Mouse (Mus musculus) kidney, adult 18-20 months (tissue): ENCODE data around the gene AA467197.

Experiments used
- DNase-seq: peaks from one replicate; pipeline ENCODE4 v3.0.0; 2021

The AA467197 gene

GRCm38 (mm10) chr2:122636686-122637085 is at the start of gene AA467197:
TSS of gene AA467197 (plus strand) at chr2:122636986.
- no peak for DNase-seq

- DNase-seq = peak; percentile 1
Measured at GRCm38 (mm10) chr2:122587861-122588519, 48.8 kb upstream of the AA467197 start.

DNA sequence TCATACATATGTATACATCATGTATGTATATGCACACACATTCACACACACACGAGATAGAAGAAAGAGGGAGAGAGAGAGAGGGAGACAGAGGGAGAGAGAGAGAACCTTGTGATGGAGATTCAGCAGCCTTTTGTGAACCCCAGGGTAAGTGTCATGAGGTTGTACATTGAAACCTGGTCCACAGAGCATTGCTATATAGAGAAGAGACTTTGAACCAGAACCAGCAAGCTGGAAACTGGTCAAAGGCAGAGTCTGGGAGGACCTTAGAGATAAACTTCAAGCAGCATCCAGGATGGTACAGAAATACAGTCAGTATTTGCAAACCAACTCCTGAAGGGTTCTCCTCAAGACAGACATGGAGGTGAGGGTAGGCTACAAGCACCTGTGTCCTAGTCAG is 46.4 kb upstream of the AA467197 start:
- peak; percentile 5 for DNase-seq

GRCm38 (mm10) chr2:122591213-122591612 is 45.6 kb upstream of the AA467197 start:
- DNase-seq = no peak

GRCm38 (mm10) chr2:122595461-122595860 is 41.3 kb upstream of the AA467197 start:
- no peak for DNase-seq

DNA sequence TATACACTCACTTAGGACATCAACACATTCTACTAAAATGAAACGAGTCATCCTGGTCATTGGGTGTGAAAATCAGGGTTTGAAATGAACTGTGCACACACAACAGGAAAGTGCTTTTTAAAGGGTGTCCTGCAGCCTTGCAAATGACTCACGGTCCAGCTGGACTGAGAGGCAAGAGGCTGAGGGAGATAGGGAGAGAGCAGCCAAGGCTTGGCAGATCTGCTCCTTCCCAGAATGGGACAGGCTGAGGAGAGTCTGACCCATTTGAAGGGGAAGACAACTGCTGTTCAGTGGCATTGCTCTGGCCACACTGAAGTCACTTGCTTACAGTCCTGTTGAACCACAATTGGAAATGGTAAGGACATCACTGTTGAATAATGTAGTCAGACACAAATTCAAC is 37.0 kb upstream of the AA467197 start:
- DNase-seq = no peak

DNA sequence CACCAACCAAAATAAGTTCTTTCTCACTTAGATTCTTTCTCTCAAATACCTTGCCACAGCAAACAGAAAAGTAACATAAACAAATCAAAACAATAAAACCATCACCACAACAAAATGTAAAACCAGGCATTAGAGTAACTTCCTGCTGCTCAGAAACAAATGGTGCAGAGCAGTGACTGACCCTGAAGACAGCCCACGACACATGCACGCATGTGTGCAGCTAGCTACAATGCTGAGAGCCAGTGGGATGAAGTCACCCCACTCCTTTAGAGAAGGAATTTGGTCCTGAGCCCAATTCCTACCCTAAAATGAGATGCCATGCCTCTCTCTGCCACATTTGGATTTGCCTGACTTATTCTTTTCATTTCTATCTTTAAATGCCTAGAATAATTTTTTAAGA is 35.4 kb upstream of the AA467197 start:
- DNase-seq = no peak

GRCm38 (mm10) chr2:122605829-122606228 is 31.0 kb upstream of the AA467197 start:
- no peak for DNase-seq

DNA sequence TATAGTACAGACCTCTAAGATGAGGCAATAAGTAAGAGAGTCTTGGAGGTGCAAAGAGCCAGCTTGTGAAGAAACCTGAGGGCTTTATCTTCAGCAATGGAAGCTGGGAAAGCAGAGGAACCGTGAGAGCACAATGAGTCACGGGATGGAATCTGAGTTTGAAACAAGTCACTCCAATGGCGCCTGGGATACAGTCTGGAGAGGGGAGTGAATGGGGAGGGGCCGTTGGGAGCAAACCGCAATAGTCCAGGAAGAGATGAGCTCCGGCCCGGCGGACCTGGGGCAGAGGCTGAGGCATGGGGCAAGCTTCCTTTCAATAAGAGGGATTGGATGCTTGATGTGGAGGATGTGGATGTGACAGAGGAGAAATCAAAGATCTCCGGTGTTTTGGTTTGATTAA is 28.0 kb upstream of the AA467197 start:
- peak; percentile 33 for DNase-seq

- peak; percentile 79 for DNase-seq
Measured at GRCm38 (mm10) chr2:122610746-122611653, 25.8 kb upstream of the AA467197 start, which contains the start of gene Gatm. TSS of gene Gatm (minus strand) at chr2:122611303.

DNA sequence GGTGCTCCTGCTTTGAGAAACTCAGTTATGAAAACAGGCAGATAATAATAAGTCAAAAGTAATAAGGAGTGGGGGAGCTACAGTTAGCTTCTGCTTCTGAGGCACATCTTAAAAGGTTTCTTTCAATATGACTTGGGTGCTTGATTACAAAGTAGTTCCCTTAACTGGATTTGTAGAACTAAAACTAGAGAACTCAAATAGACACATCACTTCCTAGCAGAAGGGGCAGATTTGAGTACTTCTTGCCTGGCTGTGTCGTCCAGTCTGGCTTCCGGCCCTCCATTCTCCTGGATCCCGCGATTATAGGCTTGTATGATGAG is 25.2 kb upstream of the AA467197 start:
- no peak for DNase-seq

DNA sequence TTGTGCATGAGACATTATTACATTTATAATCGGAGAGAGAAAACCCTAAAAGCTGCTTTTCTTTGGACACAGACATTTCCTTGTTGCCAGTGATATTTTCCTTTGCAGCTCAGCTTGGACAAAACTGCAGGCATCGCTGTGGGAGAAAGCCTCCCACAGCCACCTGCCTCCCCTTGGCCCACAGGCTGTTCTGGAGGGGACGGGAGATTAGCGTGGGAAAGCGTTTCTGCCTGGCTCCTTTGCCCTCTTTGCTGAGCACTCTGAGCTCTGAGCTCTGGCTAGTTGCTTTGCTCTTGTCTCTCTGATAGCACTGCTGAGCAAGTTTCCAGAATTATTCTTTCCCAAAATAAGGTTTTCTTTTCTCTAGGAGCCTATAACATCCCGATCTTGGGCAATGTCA is 20.5 kb upstream of the AA467197 start:
- DNase-seq = no peak

DNA sequence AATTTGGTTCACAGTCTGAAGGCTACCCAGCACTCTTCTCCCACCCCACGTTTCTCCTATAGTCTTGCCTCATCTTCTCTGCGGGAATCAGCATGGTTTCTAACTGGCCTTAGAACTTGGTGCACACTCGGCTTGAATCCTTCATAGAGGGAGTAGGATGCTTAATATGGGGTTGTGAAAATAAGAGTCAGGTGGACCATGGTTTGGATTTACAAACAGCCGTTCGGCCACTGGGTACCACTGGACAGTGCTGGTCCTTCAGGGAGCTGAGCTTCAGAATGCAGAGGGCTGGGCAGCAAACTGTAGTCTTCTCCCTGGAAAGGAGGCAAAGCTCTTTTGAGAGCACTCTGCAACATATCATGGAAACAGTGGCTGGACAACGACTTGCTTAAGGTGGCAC is 19.0 kb upstream of the AA467197 start:
- DNase-seq = no peak

DNA sequence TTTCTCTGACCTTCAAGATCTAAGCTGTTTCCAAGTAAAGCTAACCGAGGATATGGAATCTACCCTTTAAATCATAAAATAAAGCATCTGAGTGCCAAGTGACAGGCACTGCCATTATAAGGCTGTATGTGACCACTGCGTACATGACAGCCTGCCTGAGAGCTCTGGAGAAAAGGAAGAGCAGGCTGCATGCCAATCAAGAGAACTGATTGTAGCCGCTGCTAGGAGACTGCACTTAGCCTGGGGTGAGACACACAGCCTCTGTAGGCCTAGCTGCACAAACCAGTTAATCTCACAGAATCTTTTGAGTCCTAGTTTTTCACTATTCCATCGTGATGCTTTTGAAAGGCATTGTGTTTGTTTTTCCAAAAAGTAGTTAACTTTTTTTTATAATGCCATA is 18.1 kb upstream of the AA467197 start:
- DNase-seq = no peak

GRCm38 (mm10) chr2:122621337-122622110 is 15.3 kb upstream of the AA467197 start:
- no peak for DNase-seq

DNA sequence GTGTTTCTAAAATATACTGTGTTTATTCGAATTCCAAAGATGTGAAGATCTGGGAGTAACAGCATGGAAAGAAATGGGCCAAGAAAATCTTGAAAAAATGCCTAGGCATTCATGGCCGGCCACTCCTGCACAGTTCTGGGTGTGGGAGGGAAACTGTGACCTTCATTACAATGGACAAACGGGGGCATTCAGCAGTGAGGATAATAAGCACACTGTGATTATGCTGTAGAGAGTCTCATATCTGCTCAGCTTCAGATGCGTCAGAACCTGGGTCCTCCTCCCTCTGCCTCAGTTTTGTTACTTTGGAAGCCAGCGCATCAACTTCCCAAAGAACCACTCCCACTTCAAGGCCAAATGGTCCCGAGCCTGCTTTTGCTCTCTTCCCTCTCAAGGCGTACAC is 10.9 kb upstream of the AA467197 start:
- no peak for DNase-seq

GRCm38 (mm10) chr2:122628976-122629375 is 7.8 kb upstream of the AA467197 start:
- peak; percentile 75 for DNase-seq

DNA sequence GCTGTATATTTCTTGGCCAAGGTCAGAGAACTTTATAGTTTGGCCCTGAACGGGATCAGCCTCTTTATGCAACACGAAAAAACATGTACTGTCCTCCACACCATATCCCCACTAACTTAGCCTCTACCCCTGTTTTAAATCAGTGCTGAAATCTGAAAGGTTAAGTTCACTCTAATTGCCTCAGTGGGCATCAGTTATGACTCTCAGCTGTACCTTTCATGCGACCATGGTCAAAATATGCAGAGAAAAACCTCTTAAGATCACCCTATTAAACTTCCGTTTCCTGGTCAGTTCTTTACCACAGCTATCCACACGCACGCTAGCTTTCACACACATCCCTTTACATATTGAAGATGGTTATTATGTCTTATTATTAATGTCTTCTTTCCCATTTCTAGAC is 6.9 kb upstream of the AA467197 start:
- DNase-seq = no peak

DNA sequence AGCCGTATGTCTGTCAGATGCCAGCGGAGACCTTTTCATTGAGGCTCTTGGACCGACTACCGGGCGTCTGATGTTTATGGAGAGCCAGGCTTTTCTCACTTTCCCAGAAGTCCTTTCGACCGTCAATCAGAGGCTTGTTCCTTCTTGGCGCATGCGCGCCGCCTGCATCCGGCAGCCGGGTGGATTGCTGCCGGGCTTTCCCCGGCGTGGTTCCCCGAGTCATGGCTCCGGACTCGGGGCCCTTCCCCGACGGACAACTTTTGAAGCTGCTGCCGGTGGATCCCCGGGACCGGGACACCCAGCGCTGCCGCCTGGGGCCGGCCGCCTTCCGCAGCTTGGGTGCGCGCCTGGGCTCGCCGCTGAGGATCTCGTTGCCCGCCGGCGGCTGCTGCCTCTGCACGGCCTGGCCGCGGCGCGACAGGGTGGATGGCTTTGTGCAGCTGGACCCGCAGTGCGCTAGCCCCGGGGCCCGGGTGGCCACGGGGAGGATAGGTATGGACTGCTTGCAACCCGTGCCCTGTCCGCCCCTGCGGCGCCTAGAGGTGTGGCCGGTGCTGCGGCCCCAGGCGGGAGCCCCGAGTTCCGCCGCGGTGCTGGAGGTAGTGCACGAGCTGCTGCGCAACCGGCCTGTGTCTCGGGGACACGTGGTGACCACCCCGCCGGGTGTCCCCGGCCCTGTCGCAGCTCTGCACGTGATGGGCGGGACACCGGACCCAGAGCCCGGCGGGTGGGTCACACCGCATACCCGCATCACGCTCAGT is 6.1 kb upstream of the AA467197 start:
- peak; percentile 88 for DNase-seq

GRCm38 (mm10) chr2:122631226-122631801 is 5.5 kb upstream of the AA467197 start:
- peak; percentile 74 for DNase-seq

DNA sequence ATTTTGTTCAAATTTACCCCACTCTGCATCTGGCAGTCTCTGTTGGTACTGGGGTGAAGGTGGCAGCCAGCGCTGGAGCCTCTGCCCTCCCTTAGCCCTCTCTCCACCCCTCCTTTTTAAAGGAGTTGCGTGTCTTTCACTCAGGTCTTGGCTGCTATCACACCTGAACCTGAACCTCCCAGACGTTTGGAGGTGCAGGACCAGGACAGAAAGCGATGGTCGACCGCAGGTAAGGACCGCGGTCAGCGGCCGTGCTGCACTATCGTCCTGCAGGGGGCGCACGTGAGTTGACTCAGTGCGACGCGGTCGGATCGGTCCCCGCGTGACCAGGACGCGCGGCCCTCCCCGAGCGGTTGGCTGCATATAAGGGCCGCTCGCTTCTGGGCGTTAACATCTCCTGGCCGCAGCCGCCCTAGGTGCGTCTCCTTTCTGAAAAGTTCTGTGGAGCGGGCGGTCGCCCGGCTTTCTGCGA is 776 bp downstream of the AA467197 start:
- peak; percentile 79 for DNase-seq

DNA sequence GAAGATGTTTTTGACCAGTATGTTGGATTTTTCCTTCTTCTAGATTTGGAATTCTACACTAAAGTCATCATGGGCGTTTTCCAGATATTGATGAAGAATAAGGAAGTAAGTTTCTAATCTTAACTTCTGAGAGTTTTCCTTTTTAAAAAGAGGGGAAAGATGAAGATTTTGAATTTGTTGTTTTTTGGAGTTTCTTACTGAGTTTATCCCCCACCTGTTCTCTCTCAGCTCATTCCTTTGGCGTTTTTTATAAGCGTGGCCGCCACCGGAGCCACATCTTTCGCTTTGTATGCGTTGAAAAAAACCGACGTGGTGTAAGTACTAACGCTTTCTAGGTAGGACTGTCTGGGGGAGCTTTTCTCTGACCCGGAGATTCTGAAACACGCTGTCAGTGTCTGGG is 1.2 kb downstream of the AA467197 start:
- no peak for DNase-seq
